Mouse (Mus musculus) lung, adult 18-20 months (tissue): Measurements from ENCODE around the gene Rgs7bp.
"Not testable (repeated sequence)": the region's sequence is repeated elsewhere in the genome, so short reads cannot be mapped to it uniquely, and the experiment has no call there.

ENCODE experiments used
- DNase-seq, 2 experiments: peaks; one replicate each; pipeline ENCODE4 v3.0.0; 2022; ENCODE audit warnings: mixed read lengths in 2 of 2

Gene Rgs7bp

GRCm38 (mm10) chr13:104931635-104932532, 122.8 kb downstream of the Rgs7bp start:
- no peak for DNase-seq

- no peak for DNase-seq
These were observed 123.9 kb downstream of the Rgs7bp start for GRCm38 (mm10) chr13:104930814-104931213.

- no peak for DNase-seq
These were observed 136.1 kb downstream of the Rgs7bp start for GRCm38 (mm10) chr13:104918663-104919062.

GRCm38 (mm10) chr13:104916771-104917170, 138.0 kb downstream of the Rgs7bp start:
- not testable (repeated sequence) for DNase-seq

- no peak for DNase-seq
These were observed 138.6 kb downstream of the Rgs7bp start for GRCm38 (mm10) chr13:104916106-104916505.

- no peak for DNase-seq
These were observed 140.3 kb downstream of the Rgs7bp start for GRCm38 (mm10) chr13:104914288-104914895.

- not testable (repeated sequence) for DNase-seq
These were observed 143.1 kb downstream of the Rgs7bp start for GRCm38 (mm10) chr13:104911626-104912025.

GRCm38 (mm10) chr13:104911006-104911405, 143.7 kb downstream of the Rgs7bp start:
- not testable (repeated sequence) for DNase-seq

GRCm38 (mm10) chr13:104908691-104909090, 146.0 kb downstream of the Rgs7bp start:
- DNase-seq, result no peak
